Mouse (Mus musculus) heart, adult 2 months (tissue): ENCODE data around the gene Fam129a.

Source experiments
- CTCF ChIP-seq: fragments of 200-600 bp; IDR thresholded peaks from 2 replicates; pipeline ENCODE4 v1.8.1; 2022; ENCODE audit warnings: antibody characterized with exemption, mild to moderate bottlenecking, moderate library complexity
- POLR2A ChIP-seq: fragments of 200-500 bp; IDR thresholded peaks from 2 replicates; pipeline ENCODE4 v1.6.1; 2011; ENCODE audit warnings: mild to moderate bottlenecking, low read depth, low read length, control low read depth; ENCODE audit not compliant: insufficient read depth

DNA sequence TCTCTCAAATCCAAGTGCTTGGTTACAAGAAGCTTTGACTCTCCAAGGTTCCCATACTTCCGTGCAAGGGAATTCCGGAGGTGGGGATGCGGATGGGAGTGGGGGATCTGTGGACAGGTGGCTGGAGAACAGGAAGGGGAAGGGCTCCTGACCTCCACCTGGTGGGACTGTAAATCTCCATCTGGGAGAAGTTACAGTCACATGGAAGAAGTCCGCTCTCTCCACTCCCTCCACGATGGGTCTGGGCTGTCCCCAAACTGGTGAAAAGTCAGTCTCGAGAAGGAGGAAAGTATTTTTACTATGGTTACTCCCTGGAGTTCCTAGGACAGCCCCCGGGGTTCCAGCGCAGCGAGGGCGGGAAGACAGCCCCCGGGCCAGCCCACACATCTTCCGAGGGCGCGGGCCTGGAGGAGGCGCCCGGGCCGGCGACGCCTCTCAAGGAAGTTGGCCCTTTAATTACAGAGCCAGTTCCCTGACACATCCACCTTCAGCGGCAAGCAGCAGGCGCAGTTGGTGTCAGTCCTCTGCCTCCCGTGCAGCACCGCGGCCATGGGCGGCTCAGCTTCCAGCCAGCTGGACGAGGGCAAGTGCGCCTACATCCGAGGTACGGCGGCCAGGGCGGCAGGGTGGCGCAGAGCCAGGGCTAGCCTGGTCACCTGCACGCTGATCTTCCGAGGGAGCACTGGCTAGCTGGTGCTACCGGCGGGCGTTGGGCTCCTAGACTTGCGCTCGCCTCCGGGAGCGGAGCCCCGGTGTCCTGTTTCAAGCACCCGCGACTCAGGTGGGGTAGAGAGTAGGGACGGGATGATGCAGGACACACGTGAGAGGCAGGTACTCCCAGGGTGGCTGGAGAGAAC lies at the start of gene Fam129a:
- no peak for TF ChIP-seq CTCF
- TF ChIP-seq POLR2A = peak; percentile 89
